Mouse (Mus musculus) urinary bladder, adult 2 months (tissue): Measurements from ENCODE around the gene Adcy10. TPM values are rescaled to one million over a fixed set of nuclear protein-coding genes. Genes with fewer than 3 reads are reported as not detected.

Experiments used
- DNase-seq: peaks from one replicate; pipeline ENCODE4 v3.0.0; 2022; ENCODE audit warnings: low spot score
- polyA plus RNA-seq: library from polyadenylated mRNA; depleted of rRNA; stranded (reverse); fragments of >200 nt; gene quantifications from 2 replicates; pipeline ENCODE4 v1.2.3, GENCODE M21; 2012

Adcy10 gene
- polyA plus RNA-seq, 1 experiment = 0.04 TPM

- no peak for DNase-seq
Measured at GRCm38 (mm10) chr1:165536079-165536675, 51.2 kb downstream of the Adcy10 start.

DNA sequence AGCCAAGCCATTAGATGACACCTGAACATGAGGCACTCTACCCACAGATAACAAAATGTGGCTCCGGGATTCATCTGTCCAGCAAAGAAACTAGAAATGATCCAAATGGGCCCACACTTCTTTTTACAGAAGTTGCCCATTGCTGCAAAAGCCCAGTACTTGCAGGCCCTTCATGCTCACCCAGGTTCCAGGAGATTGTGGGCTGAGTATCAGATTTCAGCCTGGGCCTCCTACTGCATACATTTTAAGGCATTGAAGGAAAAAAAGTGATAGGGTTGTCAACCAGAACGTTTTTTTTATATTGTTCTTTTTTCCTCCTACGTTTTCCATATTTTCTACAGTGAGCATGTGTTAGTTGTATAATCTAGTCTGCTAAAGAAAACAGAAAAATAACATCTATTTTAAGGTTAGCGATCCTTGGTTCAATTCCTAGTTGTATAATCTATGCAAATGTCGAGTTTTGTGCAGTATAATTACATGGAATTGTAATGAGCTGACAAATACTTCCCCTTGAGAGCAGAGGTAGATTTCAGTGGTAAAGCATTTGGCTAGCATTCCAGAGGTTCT lies 52.3 kb downstream of the Adcy10 start:
- no peak for DNase-seq

GRCm38 (mm10) chr1:165556711-165557110 lies 71.7 kb downstream of the Adcy10 start:
- DNase-seq = no peak

DNA sequence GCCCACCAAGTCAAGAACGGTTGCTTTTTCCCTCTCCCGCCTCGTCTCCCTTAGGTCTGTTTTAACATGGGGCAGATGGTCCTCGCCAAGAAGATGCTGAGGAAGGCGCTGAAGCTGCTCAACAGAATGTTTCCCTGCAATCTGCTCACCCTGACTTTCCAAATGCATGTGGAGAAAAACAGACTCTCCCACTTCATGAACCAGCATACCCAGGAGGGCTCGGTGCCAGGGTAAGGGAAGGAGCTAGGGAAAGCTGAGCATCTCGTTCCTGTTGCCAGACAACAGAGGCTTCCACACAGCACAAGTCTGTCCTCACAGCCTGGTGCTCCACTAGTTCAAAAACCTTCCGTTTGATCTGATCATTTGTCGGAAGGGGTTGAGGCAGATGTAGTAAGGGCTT lies 74.1 kb downstream of the Adcy10 start:
- no peak for DNase-seq

- DNase-seq = no peak
Measured at GRCm38 (mm10) chr1:165565283-165565682, 80.3 kb downstream of the Adcy10 start.

GRCm38 (mm10) chr1:165567466-165567865 lies 82.5 kb downstream of the Adcy10 start:
- DNase-seq = no peak

DNA sequence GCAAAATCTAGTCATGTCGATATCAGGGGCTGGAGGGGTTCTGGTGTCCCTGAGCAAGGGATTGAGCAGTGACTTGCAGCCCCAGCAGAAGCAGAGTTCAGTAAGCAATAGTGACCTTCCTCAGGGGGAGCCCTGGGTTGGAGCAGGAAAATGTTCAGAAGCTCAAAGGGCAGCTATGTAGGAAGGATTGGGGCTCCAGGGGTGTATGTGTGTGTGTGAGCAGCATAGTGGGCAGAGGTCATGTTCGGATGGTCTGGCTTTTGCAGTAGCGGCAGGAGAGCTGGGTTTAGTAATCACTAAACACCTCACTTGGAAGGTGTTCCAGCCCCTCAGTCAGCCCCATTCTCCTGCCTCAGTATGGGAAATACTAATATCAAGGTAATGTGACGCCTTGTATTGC lies 91.0 kb downstream of the Adcy10 start:
- DNase-seq = no peak

DNA sequence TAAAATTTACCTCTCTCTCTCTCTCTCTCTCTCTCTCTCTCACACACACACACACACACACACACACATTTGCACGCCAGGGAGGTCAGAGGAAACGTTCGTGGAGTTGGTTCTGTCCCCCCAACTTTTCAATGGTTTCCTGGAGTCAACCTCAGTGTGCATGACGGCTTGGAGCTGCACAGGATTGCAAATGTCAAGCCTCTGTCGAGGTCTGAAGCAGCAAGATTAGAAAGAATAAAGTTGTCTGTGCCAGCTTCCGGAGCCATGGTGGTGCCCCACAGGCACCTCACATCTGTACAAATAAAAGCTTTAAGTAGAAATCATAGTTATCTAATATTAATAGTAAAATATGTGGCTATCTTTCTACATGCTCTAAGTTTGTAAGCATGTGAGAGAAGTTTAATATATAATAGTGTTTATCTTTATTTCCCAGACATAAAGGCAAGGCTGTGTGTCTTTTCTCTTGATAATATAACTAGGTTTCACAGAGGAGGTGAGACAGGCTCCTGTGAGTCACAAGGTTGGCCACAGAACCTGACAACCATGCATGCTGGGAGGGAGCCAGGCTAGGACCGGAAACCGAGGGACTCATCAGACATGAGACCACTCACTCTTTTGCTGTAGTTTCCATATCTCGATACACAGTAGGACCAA lies 91.6 kb downstream of the Adcy10 start:
- DNase-seq = no peak

- no peak for DNase-seq
Measured at GRCm38 (mm10) chr1:165579332-165579731, 94.3 kb downstream of the Adcy10 start.

DNA sequence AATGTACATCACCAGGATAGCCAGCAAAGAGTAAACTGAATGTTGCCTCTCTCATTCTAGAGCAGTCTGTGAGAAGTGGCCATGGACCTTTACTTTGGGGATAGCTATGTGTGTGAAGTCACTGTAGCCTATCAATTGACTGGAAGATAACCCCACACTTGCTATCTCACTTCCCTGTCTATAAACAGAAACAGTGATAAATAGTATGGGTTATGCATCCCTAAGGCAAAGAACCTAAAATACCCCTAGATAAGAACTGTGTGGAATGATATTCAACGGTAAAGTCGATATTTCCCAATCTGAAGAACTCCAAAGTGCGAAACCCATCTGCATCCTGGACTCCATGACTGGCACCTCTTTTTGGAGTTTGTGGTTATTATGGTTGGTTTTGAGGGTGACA lies 96.3 kb downstream of the Adcy10 start:
- DNase-seq = no peak

GRCm38 (mm10) chr1:165583529-165584184 lies 98.7 kb downstream of the Adcy10 start:
- peak; percentile 70 for DNase-seq

- DNase-seq = no peak
Measured at GRCm38 (mm10) chr1:165585389-165586104, 100.6 kb downstream of the Adcy10 start.

DNA sequence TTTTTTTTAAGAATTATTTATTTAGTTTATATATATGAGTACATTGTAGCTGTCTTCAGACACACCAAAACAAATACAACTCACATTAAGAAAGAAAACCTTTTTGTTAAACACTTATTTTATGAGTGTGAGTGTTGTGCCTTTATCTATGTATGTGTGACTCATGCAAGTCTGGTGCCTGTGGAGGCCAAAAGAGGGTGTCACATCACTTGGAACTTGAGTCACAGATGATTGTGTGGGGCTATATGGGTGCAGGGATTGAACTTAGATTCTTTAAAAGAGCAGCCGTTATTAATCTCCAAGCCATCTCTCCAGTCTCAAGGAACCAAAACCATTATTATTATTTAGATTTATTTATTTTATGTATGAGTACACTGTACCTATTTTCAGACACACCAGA lies 101.4 kb downstream of the Adcy10 start:
- no peak for DNase-seq

- no peak for DNase-seq
Measured at GRCm38 (mm10) chr1:165587845-165588244, 102.9 kb downstream of the Adcy10 start.

- DNase-seq = no peak
Measured at GRCm38 (mm10) chr1:165589280-165590048, 104.5 kb downstream of the Adcy10 start.

- DNase-seq = no peak
Measured at GRCm38 (mm10) chr1:165590760-165591159, 105.8 kb downstream of the Adcy10 start.

DNA sequence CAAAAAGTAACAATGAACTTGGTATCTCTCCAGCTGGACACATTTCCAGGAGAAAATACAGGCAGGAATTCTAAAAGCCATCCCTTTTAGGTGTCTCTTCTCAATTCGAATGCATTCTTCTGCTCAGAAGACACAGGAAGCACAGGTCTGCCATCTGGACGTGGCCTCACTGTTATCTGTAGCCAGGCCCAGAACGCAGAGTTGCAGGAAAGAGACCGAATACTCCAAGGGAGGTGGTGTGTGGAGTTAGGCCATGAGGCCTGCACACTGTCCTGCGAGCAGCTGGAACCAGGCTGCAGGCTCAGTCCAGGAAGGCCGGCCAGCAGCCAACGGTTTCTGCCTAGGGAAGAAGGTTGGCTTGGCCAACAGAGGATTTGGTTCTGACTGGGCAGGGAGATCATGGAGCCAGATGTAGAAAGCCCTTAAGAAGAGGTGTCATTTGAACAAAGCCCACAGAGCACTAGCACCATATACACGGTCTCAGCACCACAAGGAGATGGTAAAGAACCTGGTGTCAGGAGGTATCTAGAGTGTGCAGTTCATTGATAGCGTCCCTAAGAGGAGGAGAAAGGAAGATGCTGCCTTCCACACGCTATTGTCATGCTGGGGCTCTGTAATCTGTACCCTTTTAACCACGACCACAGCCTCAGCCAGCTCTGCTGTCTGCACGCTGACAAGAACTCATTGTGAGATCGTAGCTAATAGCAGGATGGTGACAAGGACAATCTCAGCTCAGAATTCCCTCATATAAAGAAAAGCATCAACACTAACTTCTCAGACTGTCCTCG lies 107.5 kb downstream of the Adcy10 start:
- no peak for DNase-seq

GRCm38 (mm10) chr1:165594699-165595421 lies 109.9 kb downstream of the Adcy10 start:
- no peak for DNase-seq

- no peak for DNase-seq
Measured at GRCm38 (mm10) chr1:165601775-165602280, 116.8 kb downstream of the Adcy10 start.

- DNase-seq = no peak
Measured at GRCm38 (mm10) chr1:165603218-165603617, 118.2 kb downstream of the Adcy10 start.
